Mouse (Mus musculus) embryonic facial prominence, embryonic 13.5 days (tissue): Measurements from ENCODE around the gene Dhx32. TPM values are rescaled to one million over a fixed set of nuclear protein-coding genes. Genes with fewer than 3 reads are reported as not detected.
A peak's percentile ranks its signal among the peaks of the same experiment; 100 is the strongest.

Source experiments
- ATAC-seq: fragments of 200-750 bp; cut with Nextera tagmentation; 2 replicates; pipeline ENCODE4 v1.8.0; 2017; ENCODE audit warnings: low read depth; ENCODE audit not compliant: insufficient number of reproducible peaks, insufficient read depth, low FRiP score, low TSS enrichment
- H3K27ac ChIP-seq: fragments of 300-500 bp; sonication (generic); 2 replicates; pipeline ENCODE4 v1.5.1; 2015; ENCODE audit warnings: moderate library complexity, mild to moderate bottlenecking, inconsistent platforms
- H3K27me3 ChIP-seq: fragments of 300-500 bp; sonication (generic); 2 replicates; pipeline ENCODE4 v1.6.1; 2015; ENCODE audit warnings: mild to moderate bottlenecking, inconsistent platforms
- H3K36me3 ChIP-seq: fragments of 300-500 bp; sonication (generic); 2 replicates; pipeline ENCODE4 v1.6.1; 2015; ENCODE audit warnings: mild to moderate bottlenecking, inconsistent platforms
- H3K4me1 ChIP-seq: fragments of 300-500 bp; sonication (generic); 2 replicates; pipeline ENCODE4 v1.6.1; 2015; ENCODE audit warnings: inconsistent platforms
- H3K4me2 ChIP-seq: fragments of 300-500 bp; sonication (generic); 2 replicates; pipeline ENCODE4 v1.6.1; 2015; ENCODE audit warnings: moderate library complexity, mild to moderate bottlenecking, inconsistent platforms
- H3K4me3 ChIP-seq: fragments of 300-500 bp; sonication (generic); 2 replicates; pipeline ENCODE4 v1.5.1; 2015; ENCODE audit warnings: mild to moderate bottlenecking, inconsistent platforms
- H3K9ac ChIP-seq: fragments of 300-500 bp; sonication (generic); 2 replicates; pipeline ENCODE4 v1.6.1; 2015; ENCODE audit warnings: mild to moderate bottlenecking, inconsistent platforms
- H3K9me3 ChIP-seq: fragments of 300-500 bp; sonication (generic); 2 replicates; pipeline ENCODE4 v1.6.1; 2016; ENCODE audit warnings: inconsistent platforms
- WGBS: fragments of 180-500 bp; shearing (Covaris S2); methylation state at CpG from one replicate; pipeline ENCODE4 v1.1.7; 2015; ENCODE audit warnings: mixed read lengths; 5-methylcytosine and 5-hydroxymethylcytosine counted together
- polyA plus RNA-seq: library from polyadenylated mRNA; unstranded; fragments of >200 nt; fragmentation: Nextera tagmentation; extraction: Ambion mirVana; gene quantifications from 2 replicates; pipeline ENCODE4 v1.2.1, GENCODE M21; 2015

Dhx32 gene
- polyA plus RNA-seq, 1 experiment from 2014 or later = 15.6 TPM

GRCm38 (mm10) chr7:133768517-133768916, 14.0 kb downstream of the Dhx32 start:
- Histone ChIP-seq H3K9ac (no peak overlapping the region), H3K4me2 (no peak overlapping the region), H3K4me3 (no peak overlapping the region), H3K4me1 (no peaks in the 10 kb centered on the region), H3K27me3 (no peaks in the 10 kb centered on the region), H3K36me3 (no peaks in the 10 kb centered on the region), H3K27ac (no peak overlapping the region), H3K9me3 (no peaks in the 10 kb centered on the region)
- no peak for ATAC-seq
- WGBS = 80% methylated on average over 5 of the region's 5 CpGs

- no peaks in the 10 kb centered on the region for H3K36me3 ChIP-seq
- H3K27ac ChIP-seq = no peak overlapping the region
- H3K27me3 ChIP-seq = no peaks in the 10 kb centered on the region
- no peak overlapping the region for H3K4me2 ChIP-seq
- no peaks in the 10 kb centered on the region for H3K9me3 ChIP-seq
- no peak overlapping the region for H3K9ac ChIP-seq
- WGBS = 76% methylated on average over 4 of the region's 4 CpGs
- H3K4me3 ChIP-seq = no peak overlapping the region
- H3K4me1 ChIP-seq = no peaks in the 10 kb centered on the region
- ATAC-seq = no peak
Observed at GRCm38 (mm10) chr7:133768027-133768426, 14.5 kb downstream of the Dhx32 start.

GRCm38 (mm10) chr7:133765849-133766243, 16.7 kb downstream of the Dhx32 start:
- Histone ChIP-seq H3K27ac (no peak overlapping the region), H3K4me3 (no peak overlapping the region), H3K9ac (no peak overlapping the region), H3K9me3 (no peaks in the 10 kb centered on the region), H3K27me3 (no peaks in the 10 kb centered on the region), H3K4me1 (no peaks in the 10 kb centered on the region), H3K36me3 (no peaks in the 10 kb centered on the region), H3K4me2 (no peak overlapping the region)
- 89% methylated on average over 13 of the region's 13 CpGs for WGBS
- no peak for ATAC-seq

GRCm38 (mm10) chr7:133765240-133765848, 17.2 kb downstream of the Dhx32 start:
- ATAC-seq = no peak
- 79% methylated on average over 10 of the region's 10 CpGs for WGBS
- no peaks in the 10 kb centered on the region for H3K9me3 ChIP-seq
- no peak overlapping the region for H3K4me2 ChIP-seq
- no peak overlapping the region for H3K4me3 ChIP-seq
- H3K9ac ChIP-seq = no peak overlapping the region
- no peaks in the 10 kb centered on the region for H3K27me3 ChIP-seq
- no peaks in the 10 kb centered on the region for H3K36me3 ChIP-seq
- H3K4me1 ChIP-seq = no peaks in the 10 kb centered on the region
- H3K27ac ChIP-seq = no peak overlapping the region

- WGBS = 70% methylated on average over 2 of the region's 2 CpGs
- Histone ChIP-seq H3K9me3 (no peaks in the 10 kb centered on the region), H3K27ac (no peak overlapping the region), H3K9ac (no peak overlapping the region), H3K27me3 (no peaks in the 10 kb centered on the region), H3K4me3 (no peak overlapping the region), H3K4me1 (peaks cover 8% of the 10 kb centered on the region), H3K36me3 (no peaks in the 10 kb centered on the region), H3K4me2 (no peak overlapping the region)
- ATAC-seq = no peak
Observed at GRCm38 (mm10) chr7:133764425-133764824, 18.1 kb downstream of the Dhx32 start.

GRCm38 (mm10) chr7:133762696-133763095, 19.8 kb downstream of the Dhx32 start:
- Histone ChIP-seq H3K27me3 (no peaks in the 10 kb centered on the region), H3K4me3 (no peak overlapping the region), H3K36me3 (no peaks in the 10 kb centered on the region), H3K4me1 (peaks cover 18% of the 10 kb centered on the region), H3K4me2 (no peak overlapping the region), H3K9ac (no peak overlapping the region), H3K27ac (no peak overlapping the region), H3K9me3 (no peaks in the 10 kb centered on the region)
- no peak for ATAC-seq
- 81% methylated on average over 6 of the region's 6 CpGs for WGBS

GRCm38 (mm10) chr7:133759611-133760353, 22.7 kb downstream of the Dhx32 start:
- Histone ChIP-seq H3K4me3 (peak overlapping the region; percentile 23), H3K36me3 (no peaks in the 10 kb centered on the region), H3K27ac (peak overlapping the region; percentile 33; the same call in 1 of the 2 replicates), H3K9ac (peak overlapping the region; percentile 55), H3K4me1 (peaks cover 18% of the 10 kb centered on the region), H3K9me3 (no peaks in the 10 kb centered on the region), H3K4me2 (peak overlapping the region; percentile 52), H3K27me3 (no peaks in the 10 kb centered on the region)
- peak; percentile 68; the same call in 1 of the 2 replicates for ATAC-seq
- WGBS = 4% methylated on average over 27 of the region's 27 CpGs

- WGBS = 90% methylated on average over 5 of the region's 5 CpGs
- H3K9ac ChIP-seq = no peak overlapping the region
- peaks cover 18% of the 10 kb centered on the region for H3K4me1 ChIP-seq
- H3K4me2 ChIP-seq = no peak overlapping the region
- no peak overlapping the region for H3K4me3 ChIP-seq
- ATAC-seq = no peak
- no peaks in the 10 kb centered on the region for H3K36me3 ChIP-seq
- H3K9me3 ChIP-seq = no peaks in the 10 kb centered on the region
- H3K27me3 ChIP-seq = no peaks in the 10 kb centered on the region
- H3K27ac ChIP-seq = no peak overlapping the region
Observed at GRCm38 (mm10) chr7:133758716-133759115, 23.8 kb downstream of the Dhx32 start.

GRCm38 (mm10) chr7:133757961-133758455, 24.5 kb downstream of the Dhx32 start:
- no peak overlapping the region for H3K4me2 ChIP-seq
- H3K9ac ChIP-seq = no peak overlapping the region
- peaks cover 18% of the 10 kb centered on the region for H3K4me1 ChIP-seq
- H3K4me3 ChIP-seq = no peak overlapping the region
- no peak for ATAC-seq
- no peaks in the 10 kb centered on the region for H3K36me3 ChIP-seq
- H3K9me3 ChIP-seq = no peaks in the 10 kb centered on the region
- H3K27me3 ChIP-seq = no peaks in the 10 kb centered on the region
- H3K27ac ChIP-seq = no peak overlapping the region
- WGBS = 35% methylated on average over 5 of the region's 5 CpGs

- ATAC-seq = no peak
- Histone ChIP-seq H3K9me3 (no peaks in the 10 kb centered on the region), H3K4me3 (no peak overlapping the region), H3K4me1 (no peaks in the 10 kb centered on the region), H3K27me3 (no peaks in the 10 kb centered on the region), H3K9ac (no peak overlapping the region), H3K27ac (no peak overlapping the region), H3K36me3 (peaks cover 11% of the 10 kb centered on the region), H3K4me2 (no peak overlapping the region)
- 84% methylated on average over 5 of the region's 5 CpGs for WGBS
Observed at GRCm38 (mm10) chr7:133751163-133751562, 31.4 kb downstream of the Dhx32 start.

GRCm38 (mm10) chr7:133750666-133751065, 31.9 kb downstream of the Dhx32 start:
- no peak for ATAC-seq
- no peak overlapping the region for H3K27ac ChIP-seq
- no peaks in the 10 kb centered on the region for H3K4me1 ChIP-seq
- H3K36me3 ChIP-seq = peaks cover 11% of the 10 kb centered on the region
- H3K27me3 ChIP-seq = no peaks in the 10 kb centered on the region
- no peaks in the 10 kb centered on the region for H3K9me3 ChIP-seq
- no peak overlapping the region for H3K9ac ChIP-seq
- H3K4me2 ChIP-seq = no peak overlapping the region
- WGBS = 65% methylated on average over 5 of the region's 5 CpGs
- no peak overlapping the region for H3K4me3 ChIP-seq

- no peak for ATAC-seq
- Histone ChIP-seq H3K4me1 (no peaks in the 10 kb centered on the region), H3K27me3 (no peaks in the 10 kb centered on the region), H3K9ac (no peak overlapping the region), H3K4me2 (no peak overlapping the region), H3K27ac (no peak overlapping the region), H3K4me3 (no peak overlapping the region), H3K9me3 (no peaks in the 10 kb centered on the region), H3K36me3 (peaks cover 11% of the 10 kb centered on the region)
- 85% methylated on average over 14 of the region's 14 CpGs for whole genome bisulfite sequencing
Observed at GRCm38 (mm10) chr7:133748753-133749152, 33.8 kb downstream of the Dhx32 start.
